Mouse (Mus musculus) kidney, embryonic 14.5 days (tissue): ENCODE measurements around the gene Scnm1. TPM values are rescaled to one million over a fixed set of nuclear protein-coding genes. Genes with fewer than 3 reads are reported as not detected.
"Not testable (repeated sequence)": the region's sequence is repeated elsewhere in the genome, so short reads cannot be mapped to it uniquely, and the experiment has no call there.

Experiments used
- ATAC-seq: fragments of 200-750 bp; cut with Nextera tagmentation; 2 replicates; pipeline ENCODE4 v1.8.0; 2017; ENCODE audit warnings: moderate number of reproducible peaks, mild to moderate bottlenecking, moderate TSS enrichment, moderate library complexity; ENCODE audit not compliant: low FRiP score, low TSS enrichment
- H3K27ac ChIP-seq: fragments of 300-500 bp; sonication (generic); 2 replicates; pipeline ENCODE4 v1.5.1; 2014; ENCODE audit warnings: low read depth, mild to moderate bottlenecking, low read length, moderate library complexity, mixed read lengths
- H3K27me3 ChIP-seq: fragments of 300-500 bp; sonication (generic); 2 replicates; pipeline ENCODE4 v1.6.1; 2014; ENCODE audit warnings: mild to moderate bottlenecking, low read length; ENCODE audit not compliant: control insufficient read depth, insufficient read depth
- H3K36me3 ChIP-seq: fragments of 300-500 bp; sonication (generic); 2 replicates; pipeline ENCODE4 v1.6.1; 2014; ENCODE audit warnings: low read length, mixed read lengths; ENCODE audit not compliant: control insufficient read depth, insufficient read depth
- H3K4me1 ChIP-seq: fragments of 300-500 bp; sonication (generic); 2 replicates; pipeline ENCODE4 v1.6.1; 2014; ENCODE audit warnings: low read length, mixed read lengths; ENCODE audit not compliant: control insufficient read depth, insufficient read depth
- H3K4me2 ChIP-seq: fragments of 300-500 bp; sonication (generic); replicated peaks from 2 replicates; pipeline ENCODE4 v1.6.1; 2014; ENCODE audit warnings: low read depth, mild to moderate bottlenecking, low read length
- H3K4me3 ChIP-seq: fragments of 300-500 bp; sonication (generic); 2 replicates; pipeline ENCODE4 v1.5.1; 2014; ENCODE audit warnings: mild to moderate bottlenecking, low read length
- H3K9ac ChIP-seq: fragments of 300-500 bp; sonication (generic); 2 replicates; pipeline ENCODE4 v1.6.1; 2014; ENCODE audit warnings: low read depth, mild to moderate bottlenecking, low read length, moderate library complexity
- H3K9me3 ChIP-seq: fragments of 300-500 bp; sonication (generic); 2 replicates; pipeline ENCODE4 v1.6.1; 2016; ENCODE audit warnings: low read length; ENCODE audit not compliant: control insufficient read depth
- WGBS: fragments of 180-500 bp; shearing (Covaris S2); extraction: QIAGEN DNeasy Blood & Tissue Kit; methylation state at CpG from one replicate; pipeline ENCODE4 v1.1.7; 2014; 5-methylcytosine and 5-hydroxymethylcytosine counted together
- polyA plus RNA-seq: library from polyadenylated mRNA; unstranded; fragments of >200 nt; fragmentation: Nextera tagmentation; extraction: Ambion mirVana; gene quantifications from 2 replicates; pipeline ENCODE4 v1.2.1, GENCODE M21; 2014

Scnm1 gene
- polyA plus RNA-seq, 1 experiment from 2014 or later, result 69.6 TPM

DNA sequence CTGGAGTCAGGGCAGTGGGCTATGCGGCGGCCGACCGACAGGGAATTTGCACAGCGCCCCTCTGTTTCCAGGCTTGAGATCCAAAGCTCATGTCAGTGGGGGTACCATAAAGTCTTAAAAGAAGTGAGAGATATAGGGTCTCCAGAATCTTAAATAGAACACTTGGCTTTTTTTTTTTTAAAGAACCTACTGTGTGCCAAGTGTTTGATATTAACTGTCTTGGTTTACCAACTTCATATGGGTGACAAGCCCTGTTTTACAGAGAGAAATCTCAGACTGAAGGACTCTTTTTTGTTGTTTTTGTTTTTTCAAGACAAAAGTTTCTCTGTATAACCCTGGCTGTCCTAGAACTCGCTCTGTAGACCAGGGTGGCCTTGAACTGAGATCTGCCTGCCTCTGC, 7.0 kb upstream of the Scnm1 start:
- ATAC-seq, result no peak
- no peak overlapping the region for H3K4me3 ChIP-seq
- no peaks in the 10 kb centered on the region for H3K4me1 ChIP-seq
- H3K4me2 ChIP-seq, result no peak overlapping the region
- no peak overlapping the region for H3K27ac ChIP-seq
- H3K36me3 ChIP-seq, result no peaks in the 10 kb centered on the region; the same call in 1 of the 2 replicates
- H3K9ac ChIP-seq, result no peak overlapping the region
- WGBS, result 89% methylated on average over 6 of the region's 6 CpGs
- no peaks in the 10 kb centered on the region for H3K27me3 ChIP-seq
- H3K9me3 ChIP-seq, result no peaks in the 10 kb centered on the region

DNA sequence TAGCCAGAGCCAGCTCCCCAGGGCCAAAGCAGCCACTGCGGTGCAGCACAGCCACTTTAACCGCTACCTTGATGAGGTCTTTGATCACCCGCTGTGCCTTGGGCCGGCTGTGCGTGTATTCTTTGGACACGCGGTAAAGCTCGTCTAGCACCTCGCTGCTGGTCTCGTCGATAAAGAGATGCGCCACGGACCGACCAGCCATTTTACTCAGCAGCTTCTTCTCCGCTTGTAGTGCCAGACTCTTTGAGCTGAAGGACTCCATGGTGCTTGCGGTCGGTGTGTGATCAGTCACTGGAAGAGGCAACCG, 6.4 kb upstream of the Scnm1 start:
- Histone ChIP-seq H3K4me3 (no peak overlapping the region), H3K4me2 (no peak overlapping the region), H3K36me3 (no peaks in the 10 kb centered on the region; the same call in 1 of the 2 replicates), H3K9me3 (no peaks in the 10 kb centered on the region), H3K9ac (no peak overlapping the region), H3K27me3 (no peaks in the 10 kb centered on the region), H3K27ac (no peak overlapping the region), H3K4me1 (0 out of 2 replicates have a peak, but pooled peaks cover 4% of the 10 kb centered on the region)
- WGBS, result 63% methylated on average over 18 of the region's 18 CpGs
- ATAC-seq, result no peak

DNA sequence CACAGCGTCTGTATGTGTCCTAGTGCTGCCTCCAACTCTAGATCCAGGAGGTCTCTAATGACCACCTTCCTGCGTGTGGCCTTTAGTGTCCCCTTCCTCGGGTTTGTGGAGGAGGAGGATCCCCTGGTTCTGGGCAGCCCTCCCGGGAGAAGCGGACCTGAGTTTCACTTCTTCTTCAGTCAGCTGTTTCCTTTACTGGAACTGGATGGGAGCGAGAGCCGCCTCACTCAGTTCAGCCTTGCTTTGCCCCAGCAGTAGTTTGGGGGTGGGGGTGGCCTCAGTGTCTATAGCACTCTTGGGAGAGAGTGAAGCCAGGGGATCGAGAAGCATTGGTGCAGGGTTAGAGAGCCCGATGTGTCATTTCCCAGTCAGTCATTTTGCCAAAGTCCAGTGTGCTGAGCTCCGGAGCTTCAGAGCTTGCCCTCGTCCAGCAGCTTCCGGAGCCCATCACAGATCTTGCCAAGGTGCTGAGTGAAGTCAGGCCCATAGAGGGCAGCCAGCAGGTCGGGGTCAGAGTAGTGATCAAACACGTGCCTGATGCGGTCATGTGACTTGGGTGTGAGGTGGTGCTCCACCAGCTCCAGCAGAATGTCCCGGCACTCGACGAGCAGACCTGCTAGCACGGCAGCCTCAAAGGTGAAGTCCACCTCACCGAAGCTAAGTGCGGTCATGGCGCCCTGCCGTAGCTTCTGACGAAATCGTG, 5.9 kb upstream of the Scnm1 start:
- H3K9ac ChIP-seq, result no peak overlapping the region
- no peak overlapping the region for H3K27ac ChIP-seq
- WGBS, result 73% methylated on average over 25 of the region's 25 CpGs
- no peak overlapping the region for H3K4me3 ChIP-seq
- no peaks in the 10 kb centered on the region; the same call in 1 of the 2 replicates for H3K36me3 ChIP-seq
- H3K27me3 ChIP-seq, result no peaks in the 10 kb centered on the region
- H3K4me2 ChIP-seq, result no peak overlapping the region
- 0 out of 2 replicates have a peak, but pooled peaks cover 6% of the 10 kb centered on the region for H3K4me1 ChIP-seq
- no peaks in the 10 kb centered on the region for H3K9me3 ChIP-seq
- no peak for ATAC-seq

DNA sequence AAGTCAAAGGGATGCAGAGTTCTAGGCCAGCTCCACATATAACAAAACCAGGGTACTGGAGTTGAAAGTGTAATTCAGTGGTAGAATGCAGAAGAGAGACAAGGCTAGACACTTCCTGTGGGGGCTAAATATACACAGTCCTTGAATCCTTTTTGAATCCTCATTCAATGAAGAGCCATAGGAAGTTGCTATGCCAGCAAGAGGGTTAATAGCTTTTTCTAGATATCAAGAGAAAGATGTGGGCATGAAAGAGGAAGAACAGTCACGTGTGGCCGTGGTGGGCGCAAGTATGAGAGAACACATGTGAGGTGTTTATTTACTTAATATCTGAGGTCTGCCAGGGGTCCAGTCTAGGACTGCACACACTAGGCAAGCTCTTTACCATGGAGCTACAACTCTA, 2.5 kb upstream of the Scnm1 start:
- H3K4me2 ChIP-seq, result no peak overlapping the region
- H3K9ac ChIP-seq, result no peak overlapping the region
- H3K9me3 ChIP-seq, result no peaks in the 10 kb centered on the region
- no peak for ATAC-seq
- no peak overlapping the region for H3K27ac ChIP-seq
- WGBS, result 97% methylated on average over 3 of the region's 3 CpGs
- no peaks in the 10 kb centered on the region for H3K27me3 ChIP-seq
- H3K4me1 ChIP-seq, result peaks cover 10% of the 10 kb centered on the region
- H3K4me3 ChIP-seq, result no peak overlapping the region
- H3K36me3 ChIP-seq, result no peaks in the 10 kb centered on the region; the same call in 1 of the 2 replicates

GRCm38 (mm10) chr3:95135433-95136052, 1.7 kb upstream of the Scnm1 start:
- no peaks in the 10 kb centered on the region for H3K27me3 ChIP-seq
- H3K4me2 ChIP-seq, result peak overlapping the region; percentile 44
- no peaks in the 10 kb centered on the region; the same call in 1 of the 2 replicates for H3K36me3 ChIP-seq
- H3K27ac ChIP-seq, result no peak overlapping the region
- H3K4me1 ChIP-seq, result peaks cover 10% of the 10 kb centered on the region
- no peaks in the 10 kb centered on the region for H3K9me3 ChIP-seq
- 87% methylated on average over 7 of the region's 7 CpGs for WGBS
- no peak overlapping the region for H3K9ac ChIP-seq
- peak; percentile 2; the same call in 1 of the 2 replicates for ATAC-seq
- H3K4me3 ChIP-seq, result peak overlapping the region; percentile 29

DNA sequence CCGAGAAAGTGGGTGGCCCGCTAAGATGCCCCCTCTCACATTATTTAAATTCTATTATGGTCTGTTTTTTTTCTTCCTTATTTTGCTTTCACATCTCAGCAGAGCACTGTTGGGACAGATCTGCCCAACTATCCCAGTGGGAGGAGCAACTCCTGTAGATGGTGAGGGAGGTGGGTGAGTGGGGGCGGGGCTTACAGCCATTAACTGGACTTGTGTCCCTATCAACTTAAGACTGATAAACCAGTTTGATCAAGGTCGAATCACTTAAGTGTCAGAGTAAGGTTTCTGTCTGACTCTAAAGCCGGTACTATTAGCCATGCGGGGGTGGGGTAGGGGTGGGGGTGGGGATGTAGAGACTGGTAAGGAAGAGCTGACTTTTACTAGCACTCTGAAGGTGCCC, 1.2 kb upstream of the Scnm1 start:
- Histone ChIP-seq H3K4me2 (peak overlapping the region; percentile 44), H3K4me3 (peak overlapping the region; percentile 29), H3K36me3 (peaks cover 4% of the 10 kb centered on the region; the same call in 1 of the 2 replicates), H3K27me3 (no peaks in the 10 kb centered on the region), H3K27ac (no peak overlapping the region), H3K9ac (peak overlapping the region; percentile 37; the same call in 1 of the 2 replicates), H3K4me1 (peaks cover 13% of the 10 kb centered on the region), H3K9me3 (no peaks in the 10 kb centered on the region)
- WGBS, result 18% methylated on average over 6 of the region's 6 CpGs
- ATAC-seq, result peak; percentile 58

DNA sequence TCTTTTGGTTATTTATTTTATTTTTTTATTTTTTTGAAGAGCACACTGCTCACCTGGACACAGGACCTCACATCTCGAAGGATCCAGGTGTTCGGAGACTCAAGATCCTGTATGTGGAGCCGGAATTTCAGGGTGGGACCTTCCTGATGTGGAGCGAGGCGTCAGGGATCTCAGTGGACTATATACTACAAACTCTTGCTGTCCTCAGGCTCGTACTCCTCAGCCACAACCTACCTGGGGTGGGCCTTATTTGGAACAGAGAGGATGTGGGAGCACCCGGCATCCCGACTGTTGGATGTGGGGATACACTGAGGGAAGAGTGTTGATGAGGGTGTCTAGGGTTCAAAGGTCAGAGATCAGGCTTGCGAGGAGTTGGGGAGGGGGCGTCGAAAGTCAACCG, 322 bp upstream of the Scnm1 start:
- ATAC-seq, result peak; percentile 33
- Histone ChIP-seq H3K4me3 (peak overlapping the region; percentile 67), H3K4me1 (peaks cover 22% of the 10 kb centered on the region)
- H3K9ac ChIP-seq, H3K27ac ChIP-seq, H3K36me3 ChIP-seq, H3K4me2 ChIP-seq, H3K9me3 ChIP-seq, H3K27me3 ChIP-seq: not testable (repeated sequence)
- no CpG with 5 or more reads among the region's 12 CpGs for WGBS

DNA sequence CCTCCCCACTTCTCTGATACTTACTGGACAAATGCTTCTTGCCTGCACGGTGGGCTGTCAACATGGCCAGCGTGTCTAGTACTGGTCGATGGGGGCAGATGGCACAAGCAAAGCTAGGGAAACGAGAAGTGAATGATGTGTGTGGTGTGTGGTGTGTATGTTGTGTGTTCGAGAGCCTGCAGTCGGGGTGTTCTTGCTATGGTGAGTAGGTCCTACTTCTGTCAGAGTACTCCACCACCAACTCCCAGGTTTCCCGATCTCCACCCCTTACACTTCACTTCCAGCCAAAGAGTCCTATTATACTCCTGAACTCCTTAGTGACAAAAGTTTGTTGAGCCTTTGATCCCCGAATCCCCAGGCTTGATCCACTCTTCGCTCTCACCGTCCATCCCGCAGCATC, 635 bp downstream of the Scnm1 start:
- Histone ChIP-seq H3K27me3 (no peaks in the 10 kb centered on the region), H3K27ac (peak overlapping the region; percentile 9; the same call in 1 of the 2 replicates), H3K36me3 (peaks cover 4% of the 10 kb centered on the region; the same call in 1 of the 2 replicates), H3K9me3 (no peaks in the 10 kb centered on the region), H3K4me3 (peak overlapping the region; percentile 67), H3K4me1 (peaks cover 23% of the 10 kb centered on the region), H3K9ac (peak overlapping the region; percentile 68), H3K4me2 (peak overlapping the region; percentile 73)
- no peak for ATAC-seq
- WGBS, result 57% methylated on average over 11 of the region's 11 CpGs

GRCm38 (mm10) chr3:95132389-95132788, 1.4 kb downstream of the Scnm1 start:
- not testable (repeated sequence) for H3K27me3 ChIP-seq, H3K27ac ChIP-seq, H3K4me2 ChIP-seq, H3K36me3 ChIP-seq, H3K9ac ChIP-seq, H3K4me3 ChIP-seq, H3K9me3 ChIP-seq, ATAC-seq
- H3K4me1 ChIP-seq, result peaks cover 23% of the 10 kb centered on the region
- 89% methylated on average over 2 of the region's 2 CpGs for WGBS
